Comparison of ENCODE assay signal across 12 mouse cellular contexts in genomic region chr2:28242222-28242543, GRCm38 (mm10). TPM values are rescaled to one million over a fixed set of nuclear protein-coding genes. Genes with fewer than 3 reads are reported as not detected.
A peak's percentile ranks its signal among the peaks of the same experiment; 100 is the strongest.
DNase-seq lines count a peak whose midpoint lies in the region; ATAC-seq lines count a peak whose summit lies in the region.
"Had no signal": no experiment of that assay in that cellular context is flagged by ENCODE, and none has a peak within 500 bp of the region (broad histone marks: within the 10 kb centered on the region; RNA-seq: fewer than 3 reads in every experiment).

No protein-coding gene starts in this region.

- ATAC-seq in megakaryocyte progenitor cell, adult 5-6 weeks (replicated peaks; ENCODE audit: poor library complexity) = peak; percentile 57; the same call in 1 of the 2 replicates
- ATAC-seq: inflammation-experienced regulatory T-cells, adult 6 months had no signal

- peak; percentile 12 for DNase-seq in embryo, embryonic 11 days
- no peak for DNase-seq in embryo, embryonic 10 days (ENCODE audit: low spot score)
- peak; percentile 11 for DNase-seq in lung, postnatal 36 days
- no peak for DNase-seq in lung, postnatal 25 days (ENCODE audit: low spot score)
- DNase-seq in R1 (ENCODE audit: low read depth, low spot score) (peak; percentile 25), adipocyte (ENCODE audit: low spot score) (no peak)
- no peak for DNase-seq in testis, postnatal 10 days (ENCODE audit: low spot score)
- DNase-seq: adrenal gland, adult 8-10 months; heart, adult 2 months; heart, postnatal 14 days had no signal

RNA-seq across cellular contexts. Expression of gene Olfm1, which starts 49.4 kb away (rescaled TPM):
- total RNA-seq in megakaryocyte progenitor cell, adult 5-6 weeks (2015) = 2.6 and 2.9 TPM in 2 replicates
- 1.8 and 5.4 TPM in 2 replicates for total RNA-seq in megakaryocyte progenitor cell, adult 5-6 weeks (2017)

Comparison
In these comparisons a context has a peak if more than half of its experiments do, and no peak if none do; other contexts are left out.
1. DNase-seq: peak in embryo, embryonic 11 days (single experiment), lung, postnatal 36 days (single experiment) and R1 (single experiment); none in embryo, embryonic 10 days (single experiment), lung, postnatal 25 days (single experiment), adipocyte (single experiment) and testis, postnatal 10 days (single experiment).